Mouse (Mus musculus) regulatory T cell (primary cell): Measurements from ENCODE around the gene Rps15.

Source experiments
- in situ Hi-C: fragments of 300-600 bp; cut with MboI, MseI; formaldehyde crosslinking; loops from one replicate; pipeline ENCODE4 v1.15.1; 2025; ENCODE audit warnings: high pct_unique_total_duplicates

Gene Rps15

DNA sequence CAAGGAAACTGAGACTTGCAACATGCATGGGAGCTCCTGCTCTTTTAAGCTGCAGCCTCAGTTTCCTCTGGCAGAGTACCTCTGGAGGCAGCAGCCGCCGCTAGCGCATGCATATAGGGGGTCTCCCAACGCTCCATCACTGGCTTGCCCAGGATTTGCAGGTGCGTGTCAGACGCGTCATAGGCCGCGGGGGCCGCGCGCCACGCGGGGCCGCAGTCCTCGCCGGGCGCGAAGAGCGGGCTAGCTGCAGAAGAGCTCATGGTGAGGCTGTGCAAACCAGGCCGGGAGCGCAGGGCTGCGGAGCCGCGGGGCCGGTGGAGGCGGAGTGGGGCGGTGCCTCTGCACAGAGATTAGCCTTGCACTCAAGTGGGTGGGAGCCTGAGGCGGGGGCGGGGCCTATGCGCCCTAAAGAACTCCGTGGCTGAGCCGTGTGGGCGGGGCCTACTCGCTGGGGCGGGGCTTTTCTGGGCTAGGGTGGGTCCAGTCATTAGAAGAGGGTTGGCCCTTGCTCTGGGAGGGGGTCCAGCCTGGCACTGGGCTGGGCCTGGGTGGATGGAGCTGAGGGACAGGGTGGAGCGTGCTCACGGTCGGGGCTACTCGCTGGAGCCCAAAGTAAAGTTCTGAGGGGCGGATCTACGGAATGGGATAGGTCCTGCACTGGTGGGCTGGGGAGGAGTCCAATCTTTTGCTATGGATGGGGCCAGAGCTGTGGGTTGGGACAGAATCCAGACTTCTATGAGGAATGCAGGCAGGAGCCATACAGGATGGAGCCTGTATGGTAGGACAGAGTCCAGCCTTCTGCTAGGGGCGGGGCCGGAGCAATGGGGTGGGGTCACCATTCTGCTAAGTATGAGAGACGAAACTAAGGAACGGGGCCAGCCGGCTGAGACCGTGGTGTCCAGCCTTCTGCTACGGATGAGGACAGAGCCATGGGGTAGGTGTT is 31.3 kb upstream of the Rps15 start, which contains the start of the genes Gamt and Dazap1:
Gamt (minus strand) TSS at position 371 of the 943 bp plus-strand sequence.
Dazap1 (plus strand) TSS at position 845 of the 943 bp plus-strand sequence.
- in situ Hi-C loops = no loop called here

GRCm38 (mm10) chr10:80261585-80261968 is 30.7 kb upstream of the Rps15 start:
- in situ Hi-C loops = no loop called here

- in situ Hi-C loops = no loop called here
Measured at GRCm38 (mm10) chr10:80262169-80262568, 30.1 kb upstream of the Rps15 start.

- in situ Hi-C loops = no loop called here
Measured at GRCm38 (mm10) chr10:80262776-80263365, 29.4 kb upstream of the Rps15 start.

GRCm38 (mm10) chr10:80264341-80265148 is 27.7 kb upstream of the Rps15 start:
- in situ Hi-C loops = no loop called here

GRCm38 (mm10) chr10:80265149-80265486 is 27.1 kb upstream of the Rps15 start:
- in situ Hi-C loops = no loop called here

DNA sequence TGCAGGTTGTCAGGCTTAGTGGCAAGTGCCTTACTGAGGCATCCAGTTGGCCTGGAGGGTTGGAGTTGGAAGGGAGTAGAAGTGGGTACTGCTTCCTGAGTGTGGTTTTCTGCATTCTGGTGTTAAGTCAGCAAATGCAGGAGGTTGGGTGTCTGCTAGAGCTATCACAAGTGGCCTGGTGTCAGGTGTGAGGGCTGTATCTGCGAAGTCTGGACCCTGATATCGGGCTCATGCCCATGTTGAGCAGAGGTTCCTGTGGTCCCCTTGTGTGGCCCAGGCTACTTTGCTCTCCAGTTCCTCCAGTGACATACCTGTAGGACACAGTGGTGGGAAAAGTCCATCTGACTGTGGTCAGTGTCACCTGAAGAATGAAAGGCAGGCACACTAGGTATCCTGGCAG is 22.2 kb upstream of the Rps15 start:
- in situ Hi-C loops = no loop called here

GRCm38 (mm10) chr10:80270734-80271181 is 21.5 kb upstream of the Rps15 start:
- in situ Hi-C loops = no loop called here

DNA sequence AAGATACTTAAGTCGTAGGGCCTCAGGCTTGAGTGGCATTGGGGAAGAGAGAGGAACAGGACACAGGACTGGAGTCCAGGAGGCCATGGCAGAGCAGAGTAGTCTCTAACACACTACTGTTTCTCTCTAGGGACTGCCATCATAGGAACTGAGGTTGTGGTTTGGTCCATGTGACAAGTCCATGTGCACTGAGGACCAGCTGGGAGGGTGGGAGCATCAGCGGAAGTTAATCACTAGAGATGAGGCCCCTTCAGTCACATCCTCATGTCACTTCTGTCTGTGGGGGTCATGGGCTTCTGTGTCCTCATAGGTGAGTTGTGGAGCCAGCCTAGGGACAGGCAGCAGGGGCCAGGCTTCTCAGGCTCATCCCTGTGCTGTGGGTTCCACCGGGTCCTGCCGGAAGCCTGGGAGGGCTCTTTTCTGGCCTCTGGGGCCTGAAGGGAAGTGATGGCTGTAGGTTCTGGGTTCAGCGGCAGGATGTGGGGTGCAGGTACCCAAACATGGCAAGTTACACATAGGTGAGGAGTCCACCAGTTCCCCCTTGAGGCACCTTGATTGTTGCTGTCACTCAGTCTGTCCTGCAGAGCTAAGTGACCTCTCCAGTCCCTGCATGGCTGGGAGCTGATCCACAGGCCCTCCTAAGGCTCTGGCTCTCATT is 20.9 kb upstream of the Rps15 start:
- in situ Hi-C loops = no loop called here

- in situ Hi-C loops = no loop called here
Measured at GRCm38 (mm10) chr10:80271870-80272585, 20.2 kb upstream of the Rps15 start.

GRCm38 (mm10) chr10:80273847-80274246 is 18.4 kb upstream of the Rps15 start:
- in situ Hi-C loops = no loop called here

DNA sequence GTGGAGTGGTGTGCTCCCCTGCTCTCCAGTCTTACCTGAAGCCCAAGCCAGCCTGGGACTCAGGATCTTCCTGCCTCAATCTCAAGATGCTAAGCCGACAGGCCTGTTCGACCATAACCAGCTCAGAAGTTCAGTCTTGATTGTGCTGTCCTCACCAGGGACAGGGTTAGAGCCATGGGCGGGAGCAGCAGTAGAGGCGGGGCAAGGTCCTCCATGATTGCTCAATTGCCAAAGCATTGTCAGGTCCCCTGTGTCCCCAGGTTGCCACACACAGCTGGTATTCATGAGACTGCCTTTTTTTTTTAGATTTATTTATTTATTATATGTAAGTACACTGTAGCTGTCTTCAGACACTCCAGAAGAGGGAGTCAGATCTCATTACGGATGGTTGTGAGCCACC is 16.0 kb upstream of the Rps15 start:
- in situ Hi-C loops = no loop called here

GRCm38 (mm10) chr10:80278390-80278789 is 13.9 kb upstream of the Rps15 start:
- in situ Hi-C loops = no loop called here

DNA sequence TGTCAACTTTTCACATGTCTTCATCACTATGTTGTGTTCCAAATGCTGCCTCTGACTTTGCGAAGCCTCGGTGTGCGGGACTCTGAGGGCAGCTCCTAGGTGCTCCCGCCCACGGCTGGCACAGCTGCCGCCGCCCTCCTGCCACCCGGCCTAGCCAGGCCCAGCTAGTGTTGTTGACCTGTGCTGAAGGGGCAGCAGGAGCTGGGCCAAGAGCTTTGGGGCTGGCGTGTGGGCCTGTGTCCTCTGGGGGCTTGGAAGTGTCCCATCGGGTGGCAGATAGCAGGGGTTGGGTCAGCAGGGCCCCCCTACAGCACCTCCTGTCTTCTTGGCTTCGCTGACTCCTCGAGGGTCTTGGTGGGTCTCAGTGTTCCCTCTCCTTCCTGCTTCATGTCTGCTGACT is 13.0 kb upstream of the Rps15 start:
- in situ Hi-C loops = no loop called here

DNA sequence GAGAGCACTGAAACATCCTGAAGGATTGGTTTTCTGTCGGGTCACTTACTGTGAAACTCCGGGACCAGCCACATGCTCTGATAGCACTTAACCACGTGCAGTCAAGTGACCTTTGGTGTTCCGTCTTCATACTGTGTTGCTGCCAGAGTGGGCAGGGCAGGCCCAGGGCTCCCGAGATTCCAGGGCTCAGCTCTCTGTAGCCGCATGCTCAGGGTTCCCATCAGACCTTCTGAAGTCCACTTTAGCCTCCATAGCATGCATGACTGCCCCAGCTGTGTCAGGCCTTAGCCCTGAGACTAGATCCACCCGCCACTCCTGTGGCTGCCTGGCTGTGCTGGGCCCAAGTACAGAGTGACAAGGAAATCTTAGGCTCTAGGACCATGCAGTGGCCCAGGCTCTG is 10.9 kb upstream of the Rps15 start:
- in situ Hi-C loops = no loop called here

GRCm38 (mm10) chr10:80281921-80282371 is 10.3 kb upstream of the Rps15 start:
- in situ Hi-C loops = no loop called here

GRCm38 (mm10) chr10:80282481-80283441 is 9.5 kb upstream of the Rps15 start:
- in situ Hi-C loops = no loop called here

GRCm38 (mm10) chr10:80285222-80286070 is 6.8 kb upstream of the Rps15 start:
- in situ Hi-C loops = no loop called here

DNA sequence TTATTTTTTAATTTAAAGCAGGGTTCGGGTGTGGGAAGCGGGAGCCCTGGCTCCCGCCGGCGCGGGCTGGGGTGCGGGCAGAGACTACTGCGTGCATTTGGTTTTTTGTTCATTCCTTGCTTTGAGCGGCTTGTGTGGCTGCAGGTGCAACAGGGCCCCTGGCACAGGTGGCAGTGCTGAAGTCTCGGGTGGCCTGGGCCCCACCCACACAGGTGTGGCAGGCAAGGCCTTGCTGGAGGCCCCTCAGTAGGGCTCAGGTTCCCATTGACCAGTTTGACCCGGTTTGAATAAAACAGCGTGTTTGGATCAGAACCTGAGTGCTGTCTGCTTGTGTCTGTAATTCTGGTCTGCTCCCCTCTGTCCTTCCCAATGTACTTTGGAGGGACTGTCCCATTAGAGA is 4.2 kb upstream of the Rps15 start:
- in situ Hi-C loops = no loop called here
